Mouse (Mus musculus): ENCODE measurements around the gene Ctnnbl1.

DNA sequence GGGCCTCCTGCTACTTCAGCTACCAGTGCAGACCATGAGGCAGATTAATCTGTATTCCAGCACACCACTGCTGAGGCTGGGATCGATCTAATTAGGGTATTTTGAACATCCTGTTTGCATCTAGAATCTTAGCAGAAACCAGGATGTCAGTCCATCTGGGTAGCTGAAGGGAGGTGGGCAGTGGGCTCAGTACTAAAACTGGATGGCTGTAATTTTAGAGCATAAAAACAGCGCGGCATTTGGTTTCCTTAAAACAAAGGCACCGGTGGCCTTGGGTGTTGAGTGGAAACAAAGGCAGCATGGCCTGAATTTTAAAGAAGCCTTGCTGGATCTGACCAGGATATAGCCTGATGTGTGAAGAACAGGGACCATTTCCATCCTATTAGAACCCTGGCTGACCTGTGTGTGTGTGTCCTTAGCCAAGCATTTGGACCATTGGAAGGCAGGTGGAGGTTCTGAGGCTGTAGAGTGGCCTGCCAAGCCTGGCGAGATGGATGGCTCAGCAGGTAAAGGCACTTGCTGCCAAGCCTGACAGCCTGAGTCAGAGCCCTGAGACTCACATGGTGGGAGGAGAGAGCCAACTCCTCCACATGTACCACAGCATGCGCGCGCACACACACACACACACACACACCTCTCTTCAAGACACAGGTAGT is 122.0 kb downstream of the Ctnnbl1 start:
- no peak for TF ChIP-seq CTCF (IDR thresholded peaks at IDR 0.05; ENCODE audit: low read depth)
- TF ChIP-seq EP300 (IDR thresholded peaks at IDR 0.05; ENCODE audit: low read depth) = no peak

All from heart, postnatal 0 days (tissue).